In the genomic region with DNA sequence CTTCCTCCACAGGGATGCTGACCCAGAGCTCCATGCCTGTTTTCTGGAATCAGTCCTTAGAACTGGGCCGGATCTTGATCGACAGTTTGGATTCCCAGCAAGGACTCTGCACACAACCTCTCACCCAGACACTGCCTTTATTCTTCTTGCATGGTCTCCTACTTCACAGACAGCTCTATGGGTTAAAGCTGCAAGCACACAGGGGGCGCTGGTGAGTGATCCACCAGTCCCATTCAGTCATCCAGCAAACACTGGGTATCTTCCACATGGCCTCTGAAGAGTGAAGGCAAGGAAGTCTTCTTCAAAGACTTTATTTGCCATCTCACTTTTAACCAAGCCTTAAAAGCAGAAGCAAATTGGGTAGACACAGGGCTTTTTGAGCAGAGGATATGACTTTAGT, we compare ENCODE assay signal across 18 mouse cellular contexts. TPM values are rescaled to one million over a fixed set of nuclear protein-coding genes. Genes with fewer than 3 reads are reported as not detected.
A peak's percentile ranks its signal among the peaks of the same experiment; 100 is the strongest.
DNase-seq lines count a peak whose midpoint lies in the region; ATAC-seq and TF ChIP-seq lines count a peak whose summit lies in the region.
"Had no signal": no experiment of that assay in that cellular context is flagged by ENCODE, and none has a peak within 500 bp of the region (broad histone marks: within the 10 kb centered on the region; RNA-seq: fewer than 3 reads in every experiment).

No protein-coding gene starts in this region.

- H3K4me1 ChIP-seq in liver, embryonic 14.5 days (replicated peaks; ENCODE audit: control insufficient read depth in 2 of 2, insufficient read depth in 2 of 2, low read length in 1 of 2), result no peaks in the 10 kb centered on the region
- H3K4me1 ChIP-seq in liver, embryonic 12.5 days, result no peaks in the 10 kb centered on the region
- no peaks in the 10 kb centered on the region for H3K4me1 ChIP-seq in embryonic facial prominence, embryonic 10.5 days
- H3K4me1 ChIP-seq: forebrain, embryonic 13.5 days; midbrain, embryonic 13.5 days had no signal

- TF ChIP-seq CTCF in liver, embryonic 14.5 days (IDR thresholded peaks at IDR 0.05; ENCODE audit: low read depth), result peak; percentile 47

- DNase-seq in liver, embryonic 14.5 days (ENCODE audit: low read depth in 3 of 3, low spot score in 3 of 3), result no peak
- peak; percentile 16 for DNase-seq in CD4-positive helper T cell, adult 2 months (ENCODE audit: low read depth, low spot score)
- peak; percentile 23 for DNase-seq in ES-CJ7 (ENCODE audit: low read depth, low spot score)
- DNase-seq in ovary, postnatal 10 days (ENCODE audit: low spot score), result no peak
- DNase-seq in embryonic facial prominence, embryonic 10.5 days (ENCODE audit: low spot score), result no peak
- DNase-seq in right cerebral cortex, postnatal 36 days (ENCODE audit: low spot score in 2 of 2), result no peak
- DNase-seq: cerebellum, adult 11 months; cerebellum, postnatal 14 days; heart, postnatal 4 days; kidney, adult 9 months; kidney, postnatal 4 days; lung, postnatal 36 days; right cerebral cortex, postnatal 4 days had no signal

- H3K9ac ChIP-seq in liver, embryonic 14.5 days (replicated peaks), result no peak overlapping the region
- no peak overlapping the region for H3K9ac ChIP-seq in liver, embryonic 12.5 days
- H3K9ac ChIP-seq: forebrain, embryonic 13.5 days; midbrain, embryonic 13.5 days had no signal

- no peak overlapping the region for H3K27ac ChIP-seq in liver, embryonic 14.5 days
- no peak overlapping the region for H3K27ac ChIP-seq in liver, embryonic 12.5 days
- no peak overlapping the region for H3K27ac ChIP-seq in embryonic facial prominence, embryonic 10.5 days (replicated peaks)
- H3K27ac ChIP-seq: forebrain, embryonic 13.5 days; midbrain, embryonic 13.5 days had no signal

- no peak for ATAC-seq in liver, embryonic 14.5 days (ENCODE audit: insufficient read depth)
- ATAC-seq in liver, embryonic 12.5 days, result no peak
- 0 out of 2 replicates have a peak, but pooled peaks have one; percentile 35 for ATAC-seq in megakaryocyte, adult 5-6 weeks (ENCODE audit: poor library complexity, severe bottlenecking)
- ATAC-seq: forebrain, embryonic 13.5 days; midbrain, embryonic 13.5 days; Patski had no signal

- no peak overlapping the region for H3K4me3 ChIP-seq in liver, embryonic 14.5 days (ENCODE audit: insufficient read depth in 1 of 2, low read depth in 2 of 2, low read length in 2 of 2)
- no peak overlapping the region for H3K4me3 ChIP-seq in liver, embryonic 12.5 days
- no peak overlapping the region for H3K4me3 ChIP-seq in embryonic facial prominence, embryonic 10.5 days
- H3K4me3 ChIP-seq: forebrain, embryonic 13.5 days; midbrain, embryonic 13.5 days had no signal

- no peaks in the 10 kb centered on the region for H3K27me3 ChIP-seq in liver, embryonic 14.5 days (ENCODE audit: control insufficient read depth, insufficient read depth, low read length)
- no peaks in the 10 kb centered on the region for H3K27me3 ChIP-seq in liver, embryonic 12.5 days (replicated peaks)
- H3K27me3 ChIP-seq in embryonic facial prominence, embryonic 10.5 days (replicated peaks; ENCODE audit: low read depth, poor library complexity, severe bottlenecking), result no peaks in the 10 kb centered on the region
- H3K27me3 ChIP-seq: forebrain, embryonic 13.5 days; midbrain, embryonic 13.5 days had no signal

- TF ChIP-seq EP300 in liver, embryonic 14.5 days (IDR thresholded peaks at IDR 0.05; ENCODE audit: low read depth), result no peak

- H3K4me2 ChIP-seq in liver, embryonic 14.5 days (ENCODE audit: low read depth), result no peak overlapping the region
- no peak overlapping the region for H3K4me2 ChIP-seq in liver, embryonic 12.5 days
- H3K4me2 ChIP-seq: forebrain, embryonic 13.5 days; midbrain, embryonic 13.5 days had no signal

- no peaks in the 10 kb centered on the region for H3K36me3 ChIP-seq in liver, embryonic 14.5 days (replicated peaks; ENCODE audit: control insufficient read depth, insufficient read depth, low read depth)
- H3K36me3 ChIP-seq in liver, embryonic 12.5 days, result no peaks in the 10 kb centered on the region
- H3K36me3 ChIP-seq in embryonic facial prominence, embryonic 10.5 days (replicated peaks), result no peaks in the 10 kb centered on the region
- H3K36me3 ChIP-seq: midbrain, embryonic 13.5 days had no signal

- 52% methylated on average over 3 of the region's 3 CpGs for WGBS in liver, embryonic 14.5 days (ENCODE audit: insufficient replicate concordance)
- 50% methylated on average over 3 of the region's 3 CpGs for WGBS in liver, embryonic 12.5 days (ENCODE audit: insufficient replicate concordance)
- WGBS in embryonic facial prominence, embryonic 10.5 days, result 61% methylated on average over 3 of the region's 3 CpGs

- H3K9me3 ChIP-seq in liver, embryonic 14.5 days (ENCODE audit: control insufficient read depth, low read length), result no peaks in the 10 kb centered on the region
- H3K9me3 ChIP-seq in liver, embryonic 12.5 days (replicated peaks), result no peaks in the 10 kb centered on the region
- H3K9me3 ChIP-seq in embryonic facial prominence, embryonic 10.5 days, result no peaks in the 10 kb centered on the region
- H3K9me3 ChIP-seq: forebrain, embryonic 13.5 days; midbrain, embryonic 13.5 days had no signal

RNA-seq across cellular contexts. Expression of a gene that starts 21.0 kb away (rescaled TPM):
- polyA plus RNA-seq in liver, embryonic 14.5 days (2012; rRNA removed), result 56.7 and 71.1 TPM in 2 replicates
- 110 and 118 TPM in 2 replicates for polyA plus RNA-seq in liver, embryonic 14.5 days (2014; fragmentation: Nextera tagmentation; extraction: Ambion mirVana)
- polyA plus RNA-seq in liver, embryonic 12.5 days (2016; fragmentation: Nextera tagmentation; extraction: Ambion mirVana), result 149 and 159 TPM in 2 replicates
- 259 and 268 TPM in 2 replicates for total RNA-seq in megakaryocyte, adult 5-6 weeks (2015)
- 180 and 183 TPM in 2 replicates for total RNA-seq in megakaryocyte, adult 5-6 weeks (2017)
- polyA plus RNA-seq in embryonic facial prominence, embryonic 10.5 days (2016; fragmentation: Nextera tagmentation; extraction: Ambion mirVana), result 214 and 219 TPM in 2 replicates

RNA-seq across cellular contexts. Expression of a gene that starts 21.8 kb away (rescaled TPM):
- polyA plus RNA-seq in liver, embryonic 14.5 days (2012; rRNA removed), result 6.5 and 7.0 TPM in 2 replicates
- polyA plus RNA-seq in liver, embryonic 14.5 days (2014; fragmentation: Nextera tagmentation; extraction: Ambion mirVana), result 9.2 and 13.6 TPM in 2 replicates
- polyA plus RNA-seq in liver, embryonic 12.5 days (2016; fragmentation: Nextera tagmentation; extraction: Ambion mirVana), result 28.8 and 29.1 TPM in 2 replicates
- total RNA-seq in megakaryocyte, adult 5-6 weeks (2015), result 12.3 and 15.8 TPM in 2 replicates
- 17.4 and 21.0 TPM in 2 replicates for total RNA-seq in megakaryocyte, adult 5-6 weeks (2017)
- 45.3 and 45.4 TPM in 2 replicates for polyA plus RNA-seq in embryonic facial prominence, embryonic 10.5 days (2016; fragmentation: Nextera tagmentation; extraction: Ambion mirVana)

RNA-seq across cellular contexts. Expression of a gene that starts 28.8 kb away (rescaled TPM):
- 149 and 197 TPM in 2 replicates for polyA plus RNA-seq in liver, embryonic 14.5 days (2012; rRNA removed)
- 163 and 167 TPM in 2 replicates for polyA plus RNA-seq in liver, embryonic 14.5 days (2014; fragmentation: Nextera tagmentation; extraction: Ambion mirVana)
- polyA plus RNA-seq in liver, embryonic 12.5 days (2016; fragmentation: Nextera tagmentation; extraction: Ambion mirVana), result 232 and 233 TPM in 2 replicates
- total RNA-seq in megakaryocyte, adult 5-6 weeks (2015), result 259 and 284 TPM in 2 replicates
- 129 and 148 TPM in 2 replicates for total RNA-seq in megakaryocyte, adult 5-6 weeks (2017)
- polyA plus RNA-seq in embryonic facial prominence, embryonic 10.5 days (2016; fragmentation: Nextera tagmentation; extraction: Ambion mirVana), result 154 and 163 TPM in 2 replicates

RNA-seq across cellular contexts. Expression of a gene that starts 36.7 kb away (rescaled TPM):
- 34.1 and 41.9 TPM in 2 replicates for polyA plus RNA-seq in liver, embryonic 14.5 days (2012; rRNA removed)
- polyA plus RNA-seq in liver, embryonic 14.5 days (2014; fragmentation: Nextera tagmentation; extraction: Ambion mirVana), result 55.2 and 60.7 TPM in 2 replicates
- 62.3 and 64.7 TPM in 2 replicates for polyA plus RNA-seq in liver, embryonic 12.5 days (2016; fragmentation: Nextera tagmentation; extraction: Ambion mirVana)
- total RNA-seq in megakaryocyte, adult 5-6 weeks (2015), result 69.7 and 71.5 TPM in 2 replicates
- total RNA-seq in megakaryocyte, adult 5-6 weeks (2017), result 21.7 and 29.0 TPM in 2 replicates
- polyA plus RNA-seq in embryonic facial prominence, embryonic 10.5 days (2016; fragmentation: Nextera tagmentation; extraction: Ambion mirVana), result 45.0 and 49.2 TPM in 2 replicates

Comparison
In these comparisons a context has a peak if more than half of its experiments do, and no peak if none do; other contexts are left out.
1. DNase-seq: peak in CD4-positive helper T cell, adult 2 months (single experiment) and ES-CJ7 (single experiment); none in liver, embryonic 14.5 days (0 of 3), ovary, postnatal 10 days (single experiment), embryonic facial prominence, embryonic 10.5 days (single experiment) and right cerebral cortex, postnatal 36 days (0 of 2).